Mouse (Mus musculus): Measurements from ENCODE around the gene Tmem132d.

DNA sequence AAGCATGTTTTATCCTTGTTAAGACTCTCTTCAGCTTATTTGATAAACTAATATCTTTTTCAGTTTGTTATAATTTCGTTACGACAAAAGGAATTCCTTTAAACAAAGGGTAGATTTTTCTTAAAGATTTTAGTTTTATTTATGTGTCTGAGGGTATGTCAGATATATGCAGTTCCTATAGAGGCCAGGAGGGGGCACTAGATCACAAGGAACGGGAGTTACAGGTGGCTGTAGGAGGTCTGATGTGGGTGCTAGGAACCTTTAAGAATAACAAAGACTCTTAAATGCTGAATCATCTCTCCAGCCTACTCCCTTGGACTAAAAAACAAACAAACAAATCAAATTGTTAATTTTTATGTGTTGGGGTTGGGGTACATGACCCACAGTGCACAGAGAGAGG lies 467.2 kb downstream of the Tmem132d start:
- TF ChIP-seq CTCF (IDR thresholded peaks at IDR 0.05; ENCODE audit: insufficient read depth, low read length), result no peak
- TF ChIP-seq POLR2A (IDR thresholded peaks at IDR 0.05; ENCODE audit: borderline replicate concordance, extremely low read depth, low read depth, low read length), result no peak
